Mouse (Mus musculus) heart, postnatal 14 days (tissue): ENCODE measurements around the gene Tmem156. TPM values are rescaled to one million over a fixed set of nuclear protein-coding genes. Genes with fewer than 3 reads are reported as not detected.
"Not testable (repeated sequence)": the region's sequence is repeated elsewhere in the genome, so short reads cannot be mapped to it uniquely, and the experiment has no call there.

Experiments
- DNase-seq, 2 experiments: peaks; one replicate each; pipeline ENCODE4 v3.0.0; 2021 to 2022
- intact Hi-C: fragments of 180-260 bp; cut with DNase I; formaldehyde crosslinking; loops from one replicate; pipeline ENCODE4 v1.15.1; 2025
- long read RNA-seq, 2 experiments: library from polyadenylated mRNA; stranded (forward); transcript quantifications; one replicate each; pipeline ENCODE4 v2.0.0; 2021
- total RNA-seq, 2 experiments: library from RNA; stranded (reverse); gene quantifications; 2 replicates each; pipeline ENCODE4 v1.2.3; 2021

Gene Tmem156
- total RNA-seq = under 1 TPM in 1 of 2 experiments, not detected in 1; 0.73 TPM
- long read RNA-seq, experiment 1, partial matches to known transcripts = 0 of 1 reads
- long read RNA-seq, experiment 1, other reads (novel, unspliced or antisense) = 1 of 1 reads
- long read RNA-seq, experiment 2 = 0 reads

DNA sequence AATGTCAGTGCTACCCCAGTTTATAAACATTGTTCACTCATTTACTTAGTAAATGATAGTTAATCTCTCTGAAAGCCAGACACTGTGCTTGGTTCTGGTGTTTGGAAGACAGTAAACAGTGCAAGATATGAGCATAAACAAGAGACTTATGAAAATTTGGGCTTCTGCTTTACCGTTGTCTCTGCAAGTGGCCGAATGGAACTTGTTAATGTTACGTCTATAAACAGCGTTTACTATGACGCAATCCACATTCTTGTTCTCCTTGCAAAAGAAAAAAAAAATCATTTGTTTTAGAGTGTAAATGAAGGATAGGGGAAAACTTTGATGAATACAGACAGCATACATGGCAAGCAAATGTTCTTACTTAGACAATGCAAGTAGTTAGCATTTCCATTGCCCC, at the start of gene Tmem156:
Tmem156 (minus strand) TSS at position 212 of the 400 bp plus-strand sequence.
- intact Hi-C loops = no loop called here

DNA sequence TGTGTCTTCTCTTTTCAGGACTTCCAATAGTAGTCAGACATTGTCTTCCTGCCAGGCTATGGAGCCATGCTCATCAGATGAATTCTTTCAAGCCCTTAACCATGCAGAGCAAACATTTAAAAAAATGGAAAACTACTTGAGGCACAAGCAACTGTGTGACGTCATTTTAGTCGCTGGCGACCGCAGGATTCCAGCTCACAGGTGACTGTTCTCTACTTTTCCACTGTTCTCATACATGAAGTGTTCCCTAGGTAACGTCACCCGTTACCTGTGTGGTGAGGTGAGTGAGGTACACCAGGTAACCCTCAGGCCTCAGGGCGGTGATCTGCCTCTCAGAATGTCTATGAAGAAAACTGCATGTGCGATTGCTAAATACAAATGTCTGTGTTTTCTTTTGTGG, 49.3 kb upstream of the Tmem156 start:
- intact Hi-C loops = no loop called here
- no peak for DNase-seq

More for the DNA sequence above, at the start of gene Tmem156:
- DNase-seq = no peak

DNA sequence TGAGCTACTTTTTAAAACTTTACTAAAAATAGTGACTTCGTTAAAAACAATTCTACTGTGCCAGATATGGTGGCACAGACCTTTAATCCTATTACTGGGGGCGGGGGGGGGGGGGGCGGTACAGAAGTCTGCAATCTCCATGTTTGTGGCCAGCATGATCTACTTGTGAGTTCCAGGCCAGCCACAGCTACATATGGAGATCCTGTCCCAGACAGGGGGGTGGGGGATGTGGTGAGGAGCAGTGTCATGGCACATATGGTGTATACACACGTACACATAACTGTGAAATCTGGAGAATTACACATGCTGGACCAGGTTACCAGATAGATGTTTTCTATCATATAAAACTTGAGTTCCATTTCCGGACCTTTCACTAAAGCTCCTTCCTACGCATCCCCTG, 45.1 kb upstream of the Tmem156 start:
- no peak for DNase-seq
- intact Hi-C loops = no loop called here

DNA sequence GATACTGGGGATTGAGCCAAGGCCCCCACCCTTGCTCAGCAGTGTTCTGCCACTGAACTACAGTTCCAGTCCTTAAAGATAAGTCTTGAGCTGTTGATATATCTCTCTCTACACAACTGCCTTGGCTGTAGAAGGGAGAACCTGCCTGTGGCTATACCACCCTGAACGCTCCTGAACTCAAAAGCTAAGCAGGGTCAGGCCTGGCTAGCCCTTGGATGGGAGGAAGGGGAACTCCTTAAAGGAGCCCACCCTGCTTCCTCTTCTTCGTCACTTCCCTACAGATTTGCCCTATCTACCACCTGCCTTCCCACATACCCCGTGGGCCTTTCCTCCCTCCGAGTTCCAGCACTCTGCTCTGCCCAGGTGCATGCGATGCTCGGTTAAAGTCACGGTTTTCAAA, 44.2 kb upstream of the Tmem156 start:
- intact Hi-C loops = no loop called here

DNA sequence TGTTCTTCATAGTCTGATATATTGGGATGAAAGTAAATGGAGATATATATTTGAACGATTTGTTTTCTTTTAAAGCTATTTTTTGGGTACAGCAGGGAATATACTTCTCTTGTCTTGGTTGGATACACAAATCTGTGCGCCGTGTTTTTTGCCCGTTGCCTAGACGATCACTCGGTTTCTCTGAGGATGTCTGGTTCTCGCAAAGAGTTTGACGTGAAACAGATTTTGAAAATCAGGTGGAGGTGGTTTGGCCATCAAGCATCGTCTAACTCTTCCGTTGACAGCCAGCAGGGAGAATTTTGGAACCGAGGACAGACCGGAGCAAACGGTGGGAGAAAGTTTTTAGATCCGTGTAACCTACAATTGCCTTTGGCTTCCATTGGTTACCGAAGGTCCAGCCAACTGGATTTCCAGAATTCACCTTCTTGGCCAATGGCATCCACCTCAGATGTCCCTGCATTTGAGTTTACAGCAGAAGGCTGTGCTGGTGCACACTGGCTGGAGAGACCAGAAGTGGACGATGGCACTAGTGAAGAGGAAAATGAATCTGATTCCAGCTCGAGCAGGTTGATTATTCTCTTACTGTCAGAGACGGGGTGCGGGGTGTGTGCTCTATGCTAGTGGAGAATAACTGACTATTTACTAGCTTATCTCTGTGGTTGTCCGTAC, 39.4 kb upstream of the Tmem156 start:
- intact Hi-C loops = no loop called here
- no peak for DNase-seq

More for the DNA sequence above, 44.2 kb upstream of the Tmem156 start:
- DNase-seq = no peak

DNA sequence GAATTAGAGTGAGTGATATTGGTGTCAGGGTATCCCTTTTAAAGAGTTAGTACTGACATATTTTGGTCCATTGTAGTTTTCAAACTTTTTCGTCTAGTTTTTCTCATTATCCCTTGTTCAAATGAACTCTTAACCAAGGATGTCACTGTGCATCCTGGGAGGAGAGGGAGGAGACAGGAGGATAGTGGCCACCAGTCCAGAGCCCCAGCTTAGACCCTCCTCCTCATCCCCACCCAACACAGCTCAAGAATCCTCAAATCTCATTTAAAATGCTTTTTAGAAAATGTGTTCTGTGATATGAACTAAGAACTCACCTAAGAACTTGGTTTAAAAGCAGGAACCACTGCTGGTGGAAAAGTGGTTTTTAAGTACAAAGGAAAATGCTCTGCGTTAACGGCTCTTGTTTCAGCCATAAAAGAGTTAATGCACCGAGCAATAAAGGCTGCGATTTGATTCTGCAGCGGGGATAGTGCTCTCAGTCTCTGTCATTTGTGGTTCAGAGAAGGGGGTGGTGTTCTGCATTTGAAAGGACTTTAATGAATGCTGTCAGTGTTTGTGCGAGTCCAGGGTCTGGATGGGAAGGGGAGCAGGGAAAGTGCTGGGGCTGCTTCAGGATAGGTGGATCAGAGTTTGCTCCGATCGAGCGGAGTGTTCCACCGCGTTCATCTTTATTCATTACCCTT, 38.7 kb upstream of the Tmem156 start:
- intact Hi-C loops = no loop called here
- no peak for DNase-seq

DNA sequence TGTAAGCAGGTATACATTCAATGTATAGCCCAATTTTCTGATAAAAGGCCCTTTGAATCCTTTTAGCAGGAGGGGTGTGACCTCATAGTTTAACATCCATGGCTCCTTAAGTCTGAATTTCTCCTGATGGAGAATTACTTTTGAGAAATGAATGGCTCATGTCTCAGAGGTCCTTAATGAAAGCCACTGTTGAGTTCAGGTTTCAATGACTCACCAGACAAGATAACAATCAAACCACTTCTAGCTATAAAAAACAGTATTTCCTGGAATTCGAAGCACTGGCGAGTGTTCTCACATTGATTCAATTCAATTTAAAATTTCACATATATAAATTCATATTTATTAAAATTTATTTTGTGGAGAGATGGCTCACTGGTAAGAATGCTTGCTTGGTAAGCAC, 36.5 kb upstream of the Tmem156 start:
- intact Hi-C loops = no loop called here
- DNase-seq = no peak

DNA sequence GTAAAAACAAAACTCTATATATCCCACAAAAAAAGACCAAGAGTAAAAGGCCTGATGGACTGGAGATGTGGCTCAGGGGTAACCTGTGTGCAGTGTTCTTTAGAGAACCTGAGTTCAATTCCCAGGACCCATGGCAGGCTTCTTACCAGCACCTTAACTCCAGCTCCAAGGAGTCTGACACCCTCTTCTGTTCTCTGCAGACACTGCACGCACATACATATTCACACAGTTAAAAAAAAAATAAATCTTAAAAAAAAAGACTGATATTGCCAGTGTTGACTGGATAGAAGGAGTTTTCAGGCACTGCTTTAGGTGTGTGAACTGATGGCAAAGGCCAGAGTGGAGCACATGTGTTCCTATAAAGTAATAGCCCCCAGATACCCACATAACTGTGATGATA, 34.2 kb upstream of the Tmem156 start:
- no peak for DNase-seq
- intact Hi-C loops = no loop called here

DNA sequence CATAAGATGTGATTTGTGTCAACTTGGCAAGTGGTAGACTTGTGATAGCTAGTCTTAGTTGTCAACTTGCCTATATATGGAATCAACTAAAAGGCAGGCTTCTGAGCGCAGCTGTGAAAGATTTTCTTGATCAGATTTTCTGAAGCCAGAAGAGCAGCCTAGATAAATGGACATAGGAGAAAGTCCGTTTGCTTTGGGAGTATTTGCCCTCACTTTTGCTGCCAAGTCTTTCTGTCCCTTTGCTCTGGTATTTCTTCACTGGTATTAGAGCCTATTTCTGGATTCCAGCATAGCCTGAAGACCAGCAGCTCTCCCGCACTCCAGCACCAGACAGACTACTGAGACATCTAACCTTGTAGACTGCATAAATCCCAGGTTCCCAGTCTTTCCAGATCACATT, 30.7 kb upstream of the Tmem156 start:
- intact Hi-C loops = no loop called here
- no peak for DNase-seq

DNA sequence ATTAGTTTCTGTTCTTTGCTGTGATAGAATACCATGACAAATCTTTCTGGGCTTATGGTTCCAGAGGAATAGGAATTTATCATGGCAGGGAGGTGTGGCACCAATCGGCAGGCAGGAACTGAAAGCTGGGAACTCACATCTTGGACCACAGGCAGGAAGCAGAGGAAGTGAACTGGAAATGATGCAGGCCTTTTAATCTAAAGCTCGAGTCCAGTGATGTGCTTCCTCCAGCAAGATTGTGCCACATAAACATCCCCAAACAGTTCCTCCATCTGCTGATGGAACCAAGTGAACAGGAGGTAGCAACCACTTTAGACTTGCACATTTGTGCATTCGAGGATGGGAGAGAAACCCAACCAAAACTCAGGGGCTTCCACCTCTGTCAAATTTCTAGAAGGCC, 28.0 kb upstream of the Tmem156 start:
- intact Hi-C loops = no loop called here
- DNase-seq = no peak

DNA sequence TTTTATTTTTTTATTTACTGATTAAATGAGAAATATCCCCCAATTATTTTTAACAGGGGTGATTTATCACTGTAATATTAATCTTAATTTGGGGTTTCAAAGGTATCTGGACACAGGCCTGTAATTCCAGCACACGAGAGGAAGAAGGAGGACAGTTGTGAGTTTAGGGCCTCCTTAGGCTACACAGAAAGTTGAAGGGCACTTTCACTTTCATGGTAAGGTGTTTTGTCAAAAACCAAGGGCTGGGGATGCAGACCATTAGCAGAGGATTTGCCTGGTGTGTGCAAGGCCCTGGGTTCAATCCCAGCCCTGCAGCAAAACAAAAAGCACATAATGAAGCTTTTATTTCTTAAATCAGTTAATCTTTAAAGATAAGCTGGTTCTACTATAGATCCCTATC, 27.6 kb upstream of the Tmem156 start:
- no peak for DNase-seq
- intact Hi-C loops = no loop called here

DNA sequence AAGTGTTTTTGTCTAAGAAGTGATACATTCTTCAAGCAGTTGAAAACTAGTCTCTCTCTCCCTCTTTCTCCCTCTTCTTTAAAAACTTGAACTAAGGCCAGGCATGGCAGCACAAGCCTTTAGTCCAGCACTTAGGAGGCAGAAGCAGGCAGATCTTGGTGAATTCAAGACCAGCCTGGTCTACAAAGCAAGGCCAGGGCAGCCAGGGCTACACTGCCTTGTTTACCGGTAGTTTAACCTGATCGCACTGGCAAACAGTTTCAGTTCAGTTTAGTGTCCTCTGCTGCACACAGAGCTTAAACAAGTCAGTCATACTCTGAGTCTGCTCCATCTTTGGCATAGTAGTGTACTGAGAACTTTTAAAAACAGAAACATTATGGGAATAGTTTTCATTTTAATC, 24.9 kb upstream of the Tmem156 start:
- DNase-seq = no peak
- intact Hi-C loops = no loop called here

DNA sequence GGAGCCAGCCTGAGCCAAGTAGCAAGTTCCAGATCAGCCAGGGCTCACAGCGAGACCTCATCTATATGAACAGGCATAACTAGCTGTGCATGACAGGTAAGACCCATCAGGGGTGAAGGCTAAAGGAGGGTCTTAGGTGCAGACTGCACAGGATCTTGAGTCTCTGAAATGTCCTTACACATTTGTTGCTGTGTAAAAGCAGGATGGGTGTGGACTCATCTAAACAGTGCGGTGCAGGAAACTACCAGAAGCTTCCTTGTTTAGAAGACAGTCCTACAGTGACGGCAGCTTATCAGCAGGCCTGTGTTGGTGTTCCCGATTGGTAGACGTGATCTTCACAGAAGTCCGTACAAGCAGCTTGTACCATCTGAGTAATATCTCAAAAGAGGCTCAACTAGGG, 21.4 kb upstream of the Tmem156 start:
- intact Hi-C loops = no loop called here
- DNase-seq = no peak

DNA sequence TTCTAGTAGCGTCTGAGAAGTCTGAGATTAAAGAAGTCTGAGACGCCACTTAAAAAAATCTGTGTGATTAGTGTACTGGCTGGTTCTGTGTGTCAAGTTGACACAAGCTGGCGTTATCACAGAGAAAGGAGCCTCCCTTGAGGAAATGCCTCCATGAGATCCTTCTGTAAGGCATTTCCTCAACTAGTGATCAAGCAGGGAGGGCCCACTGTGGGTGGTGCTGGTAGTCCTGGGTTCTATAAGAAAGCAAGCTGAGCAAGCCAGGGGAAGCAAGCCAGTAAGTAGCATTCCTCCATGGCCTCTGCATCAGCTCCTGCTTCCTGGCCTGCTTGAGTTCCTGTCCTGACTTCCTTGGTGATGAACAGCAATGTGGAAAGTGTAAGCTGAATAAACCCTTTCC, 20.3 kb upstream of the Tmem156 start:
- DNase-seq, intact Hi-C loops: not testable (repeated sequence)

DNA sequence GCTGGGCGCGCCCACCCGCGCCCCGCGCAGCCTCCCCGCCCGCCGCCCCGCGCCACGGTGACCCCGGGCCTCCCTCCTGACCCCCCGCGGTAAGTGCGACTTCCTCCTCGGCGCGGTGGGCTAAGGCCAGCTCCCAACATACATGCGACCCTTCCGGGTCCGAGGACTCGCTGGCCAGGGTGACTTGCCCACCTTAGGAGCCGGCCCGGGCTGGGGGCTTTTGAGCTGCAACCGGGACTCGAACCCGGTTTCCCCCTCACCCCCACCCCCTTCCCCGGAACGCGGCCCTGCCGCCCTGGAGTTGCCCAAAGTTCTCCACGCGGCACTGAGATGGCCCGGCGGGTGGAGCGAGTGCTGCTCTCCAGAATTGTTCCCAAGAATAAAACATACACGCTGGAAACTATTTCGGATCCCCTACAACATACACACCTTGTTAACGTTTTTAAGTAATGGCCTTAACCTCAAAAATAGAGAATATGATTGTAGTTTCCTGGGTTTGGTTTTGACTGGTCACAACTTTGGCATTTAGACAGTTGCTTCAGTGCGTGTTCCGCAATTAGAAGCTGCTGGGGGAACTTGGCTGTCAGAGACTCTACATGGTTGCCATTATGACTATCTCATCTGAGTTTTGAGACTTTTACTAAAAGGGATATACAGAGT, 16.0 kb upstream of the Tmem156 start:
- intact Hi-C loops = loop anchor here (5.0 kb wide), 1 partner anchor 49 kb away; no protein-coding TSS in a partner anchor
- peak; percentile 38 to 45 for DNase-seq

DNA sequence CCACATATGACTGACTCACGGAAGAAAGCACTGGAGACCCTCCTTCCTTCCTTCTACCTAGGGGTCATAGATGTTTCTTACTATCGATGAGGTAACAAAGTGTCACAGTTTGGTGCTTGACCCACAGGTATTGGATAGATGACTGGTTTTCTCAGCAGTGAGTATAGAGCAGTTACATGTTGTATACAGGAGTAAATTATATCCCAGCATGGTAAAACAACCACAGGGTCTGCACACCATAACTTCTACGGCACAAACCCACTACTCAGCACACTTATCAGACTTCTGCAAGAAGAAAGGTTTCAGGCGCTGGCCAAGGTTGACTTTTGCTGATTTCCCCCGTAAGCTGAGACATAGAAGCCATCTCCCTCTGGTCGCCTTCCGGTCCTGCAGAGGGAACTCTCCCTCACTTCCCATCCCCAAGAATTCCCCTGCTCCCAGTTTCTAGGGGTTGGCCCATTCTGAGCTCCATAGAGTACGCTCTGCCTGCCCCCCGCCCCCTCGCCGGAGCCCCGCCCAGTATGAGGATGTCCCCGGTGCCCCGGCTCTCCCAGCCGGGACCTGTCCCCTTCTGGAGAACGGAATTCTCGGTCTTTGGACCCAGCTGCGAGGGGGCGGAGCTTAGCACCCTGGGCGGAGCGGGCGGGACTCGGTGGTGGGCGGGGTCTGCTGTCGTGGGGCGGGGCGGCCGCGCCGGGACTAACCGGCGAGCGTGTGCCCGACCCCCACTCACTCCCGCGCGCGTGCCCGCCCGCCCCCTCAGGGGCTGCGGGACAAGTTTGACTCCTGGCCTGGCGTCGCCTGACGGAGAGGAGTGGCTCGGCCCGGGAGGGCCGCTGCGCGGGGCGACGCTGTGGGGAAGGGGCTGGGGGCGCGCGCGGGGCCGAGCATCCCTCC, 15.2 kb upstream of the Tmem156 start, which contains the start of gene Klhl5:
Klhl5 (plus strand) TSS at position 664 of the 897 bp plus-strand sequence.
- peak; percentile 92 to 94 for DNase-seq
- intact Hi-C loops = loop anchor here (5.0 kb wide), 1 partner anchor 50 kb away; no protein-coding TSS in a partner anchor

DNA sequence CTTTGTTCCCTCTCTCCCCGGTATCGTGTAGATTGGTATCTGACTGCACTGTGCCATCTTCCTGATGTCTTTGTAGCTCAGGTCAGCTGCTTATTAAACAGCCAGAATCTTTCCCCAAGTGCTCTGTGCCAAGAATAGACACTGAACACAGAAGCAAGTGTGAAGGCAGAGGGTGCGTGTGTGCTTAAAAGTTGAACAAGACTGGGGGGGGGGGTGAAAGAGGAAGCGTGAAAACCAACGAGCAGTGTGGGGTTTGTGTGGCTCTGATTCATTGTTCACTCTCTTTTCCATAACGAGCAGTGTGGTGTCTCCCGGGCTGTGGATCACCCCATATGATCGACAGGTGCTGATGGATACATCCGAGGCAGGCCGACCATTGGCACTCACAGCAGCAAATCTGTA, 10.7 kb upstream of the Tmem156 start:
- intact Hi-C loops = no loop called here

DNA sequence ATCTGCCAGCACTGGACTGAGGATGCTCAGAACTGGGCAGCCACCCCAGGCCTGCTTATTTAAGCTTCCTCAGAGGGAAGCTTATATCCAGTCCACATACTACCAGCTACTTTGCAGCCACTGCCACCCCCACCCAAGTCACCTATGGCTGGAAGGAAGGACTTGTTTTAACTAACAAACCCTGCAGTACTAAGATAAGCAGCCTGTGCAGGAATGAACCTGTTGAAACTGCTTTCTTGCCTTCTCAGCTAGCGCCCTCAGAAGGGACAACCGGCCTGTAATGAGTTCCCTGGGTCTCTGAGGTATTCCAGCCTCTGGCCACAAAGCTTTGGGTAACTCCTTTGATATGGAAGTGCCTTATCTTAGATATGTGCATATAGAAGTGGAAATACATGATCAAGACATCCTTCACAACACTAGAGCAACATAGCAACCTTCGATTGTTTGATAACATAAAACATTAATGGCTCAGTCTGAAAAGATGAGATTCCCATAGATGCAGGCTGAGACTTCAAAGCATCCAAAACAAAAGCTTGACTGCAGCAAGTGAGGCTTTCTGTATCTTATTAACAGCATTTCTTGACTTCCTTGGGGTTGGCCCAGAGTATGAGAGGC, 10.2 kb upstream of the Tmem156 start:
- intact Hi-C loops = no loop called here
- no peak for DNase-seq

More for the DNA sequence above, 10.7 kb upstream of the Tmem156 start:
- DNase-seq = no peak

DNA sequence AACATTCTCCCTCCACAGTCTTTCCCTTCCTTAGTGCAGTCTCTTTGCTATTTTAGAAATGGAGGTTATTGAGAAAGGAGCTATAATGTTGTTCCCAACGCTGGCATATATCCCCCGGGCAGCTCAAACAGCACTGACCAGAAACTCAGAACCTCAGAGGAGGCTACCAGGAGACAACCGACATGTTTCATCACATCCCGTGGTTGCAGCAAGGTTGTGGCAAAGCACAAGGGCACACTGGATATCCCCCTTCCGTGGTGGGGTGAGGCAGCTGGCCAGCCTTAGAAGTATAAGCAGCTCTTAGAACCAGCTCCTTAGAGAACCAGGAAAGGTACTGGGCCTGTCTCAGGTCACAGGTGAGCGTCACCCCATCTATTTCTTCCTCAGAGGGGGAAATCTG, 9.7 kb upstream of the Tmem156 start:
- intact Hi-C loops = no loop called here
- no peak for DNase-seq

DNA sequence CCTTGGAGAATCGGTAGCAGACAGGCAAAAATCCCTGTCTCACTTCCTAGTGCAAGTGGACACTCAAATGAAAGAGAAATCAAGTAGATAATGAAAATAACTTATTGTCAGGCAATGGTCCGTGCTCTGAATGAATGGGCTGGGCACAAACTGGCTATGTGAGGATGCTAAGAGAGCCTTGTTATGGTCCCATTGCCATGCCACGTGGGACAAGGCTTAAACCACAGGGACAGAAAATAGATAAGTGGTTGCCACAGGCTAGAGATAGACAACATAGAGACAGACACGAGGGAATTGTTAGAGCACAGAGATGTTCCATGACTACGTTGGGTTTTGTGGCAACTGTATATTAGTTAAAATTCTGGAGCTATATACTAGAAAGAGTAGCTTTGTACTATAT, 9.3 kb upstream of the Tmem156 start:
- intact Hi-C loops = no loop called here
- no peak for DNase-seq
